Mouse (Mus musculus): ENCODE data around the gene Ap4b1. TPM values are rescaled to one million over a fixed set of nuclear protein-coding genes. Genes with fewer than 3 reads are reported as not detected.

Ap4b1 gene
- polyA plus RNA-seq (2011; ENCODE audit: insufficient read length, low read depth, missing spikeins): 15.4 and 16.4 TPM in 2 replicates

GRCm38 (mm10) chr3:103808891-103809798, at the start of gene Ap4b1, which contains the start of the genes Dclre1b and Gm43064:
Gene Ap4b1, plus strand, starts transcription at chr3:103809520.
Gene Dclre1b, minus strand, starts transcription at chr3:103809444.
Gene Gm43064, plus strand, starts transcription at chr3:103809573.
- Histone ChIP-seq H3K27ac (ENCODE audit: insufficient read depth, low read length) (peak within 1 kb of the TSS; percentile 90), H3K4me1 (ENCODE audit: control insufficient read depth, insufficient read depth, low read length) (peaks cover 2% of the 10 kb centered on the region; the same call in 1 of the 2 replicates), H3K4me3 (ENCODE audit: insufficient read depth, low read length) (peak within 1 kb of the TSS; percentile 98)
- TF ChIP-seq CTCF (IDR thresholded peaks at IDR 0.05; ENCODE audit: borderline replicate concordance, insufficient read depth, low read length) (no peak), POLR2A (IDR thresholded peaks at IDR 0.05; ENCODE audit: low read depth, low read length) (peak; percentile 88)

- no peak for TF ChIP-seq POLR2A (IDR thresholded peaks at IDR 0.05; ENCODE audit: low read depth, low read length)
- no peak for TF ChIP-seq CTCF (IDR thresholded peaks at IDR 0.05; ENCODE audit: borderline replicate concordance, insufficient read depth, low read length)
- Histone ChIP-seq H3K4me1 (ENCODE audit: control insufficient read depth, insufficient read depth, low read length) (no peaks in the 10 kb centered on the region), H3K27ac (ENCODE audit: insufficient read depth, low read length) (no peak overlapping the region), H3K4me3 (ENCODE audit: insufficient read depth, low read length) (no peak overlapping the region)
Measured at GRCm38 (mm10) chr3:103766789-103767188, 42.5 kb upstream of the Ap4b1 start.

- Histone ChIP-seq H3K4me3 (ENCODE audit: insufficient read depth, low read length) (no peak overlapping the region), H3K4me1 (ENCODE audit: control insufficient read depth, insufficient read depth, low read length) (no peaks in the 10 kb centered on the region), H3K27ac (ENCODE audit: insufficient read depth, low read length) (peak overlapping the region; percentile 59)
- TF ChIP-seq CTCF (IDR thresholded peaks at IDR 0.05; ENCODE audit: borderline replicate concordance, insufficient read depth, low read length) (no peak), POLR2A (IDR thresholded peaks at IDR 0.05; ENCODE audit: low read depth, low read length) (no peak)
Measured at GRCm38 (mm10) chr3:103771531-103772130, 37.7 kb upstream of the Ap4b1 start.

- no peak for TF ChIP-seq POLR2A (IDR thresholded peaks at IDR 0.05; ENCODE audit: low read depth, low read length)
- no peak for TF ChIP-seq CTCF (IDR thresholded peaks at IDR 0.05; ENCODE audit: borderline replicate concordance, insufficient read depth, low read length)
- Histone ChIP-seq H3K27ac (ENCODE audit: insufficient read depth, low read length) (no peak overlapping the region), H3K4me1 (ENCODE audit: control insufficient read depth, insufficient read depth, low read length) (no peaks in the 10 kb centered on the region), H3K4me3 (ENCODE audit: insufficient read depth, low read length) (no peak overlapping the region)
Measured at GRCm38 (mm10) chr3:103772846-103773245, 36.5 kb upstream of the Ap4b1 start.

GRCm38 (mm10) chr3:103773508-103773907, 35.8 kb upstream of the Ap4b1 start:
- no peak overlapping the region for H3K4me3 ChIP-seq (ENCODE audit: insufficient read depth, low read length)
- TF ChIP-seq CTCF (IDR thresholded peaks at IDR 0.05; ENCODE audit: borderline replicate concordance, insufficient read depth, low read length) (no peak), POLR2A (IDR thresholded peaks at IDR 0.05; ENCODE audit: low read depth, low read length) (no peak)
- H3K27ac ChIP-seq (ENCODE audit: insufficient read depth, low read length): no peak overlapping the region
- H3K4me1 ChIP-seq (ENCODE audit: control insufficient read depth, insufficient read depth, low read length): no peaks in the 10 kb centered on the region

- H3K4me3 ChIP-seq (ENCODE audit: insufficient read depth, low read length): no peak overlapping the region
- no peak overlapping the region for H3K27ac ChIP-seq (ENCODE audit: insufficient read depth, low read length)
- no peak for TF ChIP-seq CTCF (IDR thresholded peaks at IDR 0.05; ENCODE audit: borderline replicate concordance, insufficient read depth, low read length)
- TF ChIP-seq POLR2A (IDR thresholded peaks at IDR 0.05; ENCODE audit: low read depth, low read length): no peak
- no peaks in the 10 kb centered on the region for H3K4me1 ChIP-seq (ENCODE audit: control insufficient read depth, insufficient read depth, low read length)
Measured at GRCm38 (mm10) chr3:103774009-103774408, 35.3 kb upstream of the Ap4b1 start.

GRCm38 (mm10) chr3:103777940-103778339, 31.4 kb upstream of the Ap4b1 start:
- Histone ChIP-seq H3K4me1 (ENCODE audit: control insufficient read depth, insufficient read depth, low read length) (no peaks in the 10 kb centered on the region), H3K27ac (ENCODE audit: insufficient read depth, low read length) (no peak overlapping the region), H3K4me3 (ENCODE audit: insufficient read depth, low read length) (no peak overlapping the region)
- no peak for TF ChIP-seq POLR2A (IDR thresholded peaks at IDR 0.05; ENCODE audit: low read depth, low read length)
- TF ChIP-seq CTCF (IDR thresholded peaks at IDR 0.05; ENCODE audit: borderline replicate concordance, insufficient read depth, low read length): no peak

GRCm38 (mm10) chr3:103778660-103779059, 30.7 kb upstream of the Ap4b1 start:
- Histone ChIP-seq H3K27ac (ENCODE audit: insufficient read depth, low read length) (no peak overlapping the region), H3K4me3 (ENCODE audit: insufficient read depth, low read length) (no peak overlapping the region), H3K4me1 (ENCODE audit: control insufficient read depth, insufficient read depth, low read length) (no peaks in the 10 kb centered on the region)
- TF ChIP-seq CTCF (IDR thresholded peaks at IDR 0.05; ENCODE audit: borderline replicate concordance, insufficient read depth, low read length) (no peak), POLR2A (IDR thresholded peaks at IDR 0.05; ENCODE audit: low read depth, low read length) (no peak)

GRCm38 (mm10) chr3:103779183-103779582, 30.1 kb upstream of the Ap4b1 start:
- Histone ChIP-seq H3K27ac (ENCODE audit: insufficient read depth, low read length) (no peak overlapping the region), H3K4me1 (ENCODE audit: control insufficient read depth, insufficient read depth, low read length) (no peaks in the 10 kb centered on the region), H3K4me3 (ENCODE audit: insufficient read depth, low read length) (no peak overlapping the region)
- TF ChIP-seq CTCF (IDR thresholded peaks at IDR 0.05; ENCODE audit: borderline replicate concordance, insufficient read depth, low read length) (no peak), POLR2A (IDR thresholded peaks at IDR 0.05; ENCODE audit: low read depth, low read length) (no peak)

GRCm38 (mm10) chr3:103780271-103780670, 29.0 kb upstream of the Ap4b1 start:
- TF ChIP-seq POLR2A (IDR thresholded peaks at IDR 0.05; ENCODE audit: low read depth, low read length): no peak
- no peak for TF ChIP-seq CTCF (IDR thresholded peaks at IDR 0.05; ENCODE audit: borderline replicate concordance, insufficient read depth, low read length)
- H3K27ac ChIP-seq (ENCODE audit: insufficient read depth, low read length): no peak overlapping the region

More at GRCm38 (mm10) chr3:103780271-103780670, 29.0 kb upstream of the Ap4b1 start:
- Histone ChIP-seq H3K4me1 (ENCODE audit: control insufficient read depth, insufficient read depth, low read length) (no peaks in the 10 kb centered on the region), H3K4me3 (ENCODE audit: insufficient read depth, low read length) (no peak overlapping the region)

Measured in embryonic fibroblast, embryonic 13.5 days (primary cell).